Comparison of ENCODE assay signal across 9 mouse cellular contexts in the genomic region with DNA sequence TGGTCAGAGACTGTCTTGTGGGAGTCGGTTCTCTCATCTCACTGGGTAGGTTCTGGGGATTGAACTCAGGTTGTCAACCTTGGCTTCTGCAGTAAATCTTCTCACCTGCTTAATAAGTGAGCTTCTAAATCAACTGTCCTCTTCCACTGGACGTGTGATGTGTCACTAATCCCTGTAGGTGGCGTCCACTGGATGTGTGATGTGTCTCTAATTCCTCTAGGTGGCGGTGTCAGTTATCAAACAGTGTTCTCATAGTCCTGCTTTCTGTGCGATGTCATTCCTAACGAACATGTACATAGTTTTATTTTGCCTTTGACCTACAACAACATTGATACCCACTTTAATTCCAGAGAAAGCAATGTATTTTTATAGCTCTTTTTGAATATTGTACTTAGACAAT. TPM values are rescaled to one million over a fixed set of nuclear protein-coding genes. Genes with fewer than 3 reads are reported as not detected.
A peak's percentile ranks its signal among the peaks of the same experiment; 100 is the strongest.
DNase-seq lines count a peak whose midpoint lies in the region; ATAC-seq lines count a peak whose summit lies in the region.
"Had no signal": no experiment of that assay in that cellular context is flagged by ENCODE, and none has a peak within 500 bp of the region (broad histone marks: within the 10 kb centered on the region; RNA-seq: fewer than 3 reads in every experiment).

No protein-coding gene starts in this region.

- H3K36me3 ChIP-seq in hindbrain, embryonic 11.5 days (ENCODE audit: control insufficient read depth, insufficient read depth, low read length), result no peaks in the 10 kb centered on the region
- no peaks in the 10 kb centered on the region for H3K36me3 ChIP-seq in hindbrain, embryonic 12.5 days
- H3K36me3 ChIP-seq: embryonic facial prominence, embryonic 12.5 days had no signal

- H3K4me1 ChIP-seq in hindbrain, embryonic 11.5 days (replicated peaks; ENCODE audit: control insufficient read depth, insufficient read depth, low read length), result no peaks in the 10 kb centered on the region
- no peaks in the 10 kb centered on the region for H3K4me1 ChIP-seq in hindbrain, embryonic 12.5 days
- H3K4me1 ChIP-seq: embryonic facial prominence, embryonic 12.5 days had no signal

- H3K4me3 ChIP-seq in hindbrain, embryonic 11.5 days (ENCODE audit: low read depth, low read length), result no peak overlapping the region
- H3K4me3 ChIP-seq in hindbrain, embryonic 12.5 days, result no peak overlapping the region
- H3K4me3 ChIP-seq: embryonic facial prominence, embryonic 12.5 days had no signal

- ATAC-seq in hindbrain, embryonic 11.5 days (ENCODE audit: low FRiP score), result no peak
- no peak for ATAC-seq in hindbrain, embryonic 12.5 days (ENCODE audit: low FRiP score)
- peak; percentile 87 for ATAC-seq in granulocyte monocyte progenitor cell, adult 5-6 weeks (replicated peaks; ENCODE audit: poor library complexity, severe bottlenecking)

- H3K9me3 ChIP-seq in hindbrain, embryonic 11.5 days (ENCODE audit: control insufficient read depth, low read length), result no peaks in the 10 kb centered on the region
- H3K9me3 ChIP-seq in hindbrain, embryonic 12.5 days (replicated peaks), result no peaks in the 10 kb centered on the region
- H3K9me3 ChIP-seq: embryonic facial prominence, embryonic 12.5 days had no signal

- no peak overlapping the region for H3K4me2 ChIP-seq in hindbrain, embryonic 11.5 days (replicated peaks; ENCODE audit: low read depth, low read length)
- H3K4me2 ChIP-seq in hindbrain, embryonic 12.5 days (replicated peaks), result no peak overlapping the region
- H3K4me2 ChIP-seq: embryonic facial prominence, embryonic 12.5 days had no signal

- no peaks in the 10 kb centered on the region for H3K27me3 ChIP-seq in hindbrain, embryonic 11.5 days (ENCODE audit: control insufficient read depth, insufficient read depth, low read length)
- H3K27me3 ChIP-seq in hindbrain, embryonic 12.5 days, result no peaks in the 10 kb centered on the region
- H3K27me3 ChIP-seq: embryonic facial prominence, embryonic 12.5 days had no signal

- peak; percentile 46 for DNase-seq in hindbrain, embryonic 11.5 days (ENCODE audit: low spot score)
- DNase-seq in 416B (ENCODE audit: low read depth), result peak; percentile 64
- peak; percentile 47 for DNase-seq in Muller cell, postnatal 12 days (ENCODE audit: inconsistent ontology term)
- no peak for DNase-seq in right cerebral cortex, adult 18-20 months
- no peak for DNase-seq in thymus, postnatal 10 days (ENCODE audit: low spot score in 2 of 2)
- no peak for DNase-seq in urinary bladder, postnatal 10 days (ENCODE audit: low spot score)

- no peak overlapping the region for H3K9ac ChIP-seq in hindbrain, embryonic 11.5 days (ENCODE audit: low read depth, low read length)
- no peak overlapping the region for H3K9ac ChIP-seq in hindbrain, embryonic 12.5 days
- H3K9ac ChIP-seq: embryonic facial prominence, embryonic 12.5 days had no signal

- no peak overlapping the region for H3K27ac ChIP-seq in hindbrain, embryonic 11.5 days (ENCODE audit: low read depth, low read length)
- no peak overlapping the region for H3K27ac ChIP-seq in hindbrain, embryonic 12.5 days
- H3K27ac ChIP-seq: embryonic facial prominence, embryonic 12.5 days had no signal

- WGBS in hindbrain, embryonic 11.5 days, result 50% methylated on average over 6 of the region's 6 CpGs
- 44% methylated on average over 6 of the region's 6 CpGs for WGBS in hindbrain, embryonic 12.5 days

RNA-seq across cellular contexts. Expression of a gene that starts 30.8 kb away (rescaled TPM):
- 21.1 and 30.9 TPM in 2 replicates for polyA plus RNA-seq in hindbrain, embryonic 11.5 days (2014; fragmentation: Nextera tagmentation; extraction: Ambion mirVana)
- polyA plus RNA-seq in hindbrain, embryonic 12.5 days (2016; fragmentation: Nextera tagmentation; extraction: Ambion mirVana), result 29.9 and 34.0 TPM in 2 replicates
- 7.6 and 8.7 TPM in 2 replicates for total RNA-seq in granulocyte monocyte progenitor cell, adult 5-6 weeks (2014; fragmentation: Nextera tagmentation)
- 2.5 and 4.1 TPM in 2 replicates for total RNA-seq in granulocyte monocyte progenitor cell, adult 5-6 weeks (2017)

Comparison
In these comparisons a context has a peak if more than half of its experiments do, and no peak if none do; other contexts are left out.
1. DNase-seq: peak in hindbrain, embryonic 11.5 days (single experiment), 416B (single experiment) and Muller cell, postnatal 12 days (single experiment); none in right cerebral cortex, adult 18-20 months (single experiment), thymus, postnatal 10 days (0 of 2) and urinary bladder, postnatal 10 days (single experiment).